Mouse (Mus musculus): ENCODE data around the gene Atp6v1fnb.

- TF ChIP-seq CTCF (IDR thresholded peaks at IDR 0.05; ENCODE audit: insufficient read depth, low read length) (no peak), POLR2A (IDR thresholded peaks at IDR 0.05; ENCODE audit: borderline replicate concordance, extremely low read depth, low read depth, low read length) (no peak)
Observed at GRCm38 (mm10) chr6:29474736-29475135, 3.5 kb downstream of the Atp6v1fnb start.
